Mouse (Mus musculus) brain, adult 2 months (tissue): ENCODE measurements around the gene Rnf38.
A peak's percentile ranks its signal among the peaks of the same experiment; 100 is the strongest.

Source experiments
- DNase-seq: peaks from one replicate; pipeline ENCODE4 v3.0.0; 2011; ENCODE audit warnings: low read depth, low spot score

The Rnf38 gene

GRCm38 (mm10) chr4:44119410-44120201, 114.0 kb downstream of the Rnf38 start:
- DNase-seq: peak; percentile 65

GRCm38 (mm10) chr4:44115046-44115445, 118.5 kb downstream of the Rnf38 start:
- DNase-seq: no peak

- peak; percentile 36 for DNase-seq
These were observed 120.0 kb downstream of the Rnf38 start for GRCm38 (mm10) chr4:44113393-44114138.

GRCm38 (mm10) chr4:44112741-44113140, 120.8 kb downstream of the Rnf38 start:
- no peak for DNase-seq

GRCm38 (mm10) chr4:44110771-44111170, 122.8 kb downstream of the Rnf38 start:
- no peak for DNase-seq

GRCm38 (mm10) chr4:44108297-44108696, 125.3 kb downstream of the Rnf38 start:
- no peak for DNase-seq

- no peak for DNase-seq
These were observed 126.2 kb downstream of the Rnf38 start for GRCm38 (mm10) chr4:44107339-44107738.

GRCm38 (mm10) chr4:44106297-44106821, 127.2 kb downstream of the Rnf38 start:
- DNase-seq: peak; percentile 36

- DNase-seq: no peak
These were observed 129.2 kb downstream of the Rnf38 start for GRCm38 (mm10) chr4:44104195-44104917.

GRCm38 (mm10) chr4:44103620-44104019, 130.0 kb downstream of the Rnf38 start:
- no peak for DNase-seq

- no peak for DNase-seq
These were observed 135.8 kb downstream of the Rnf38 start for GRCm38 (mm10) chr4:44097576-44098335.

GRCm38 (mm10) chr4:44094475-44094874, 139.1 kb downstream of the Rnf38 start:
- DNase-seq: no peak

GRCm38 (mm10) chr4:44092359-44092758, 141.2 kb downstream of the Rnf38 start:
- DNase-seq: no peak

GRCm38 (mm10) chr4:44085566-44085965, 148.0 kb downstream of the Rnf38 start:
- DNase-seq: no peak

GRCm38 (mm10) chr4:44084602-44085325, 148.8 kb downstream of the Rnf38 start:
- DNase-seq: no peak

GRCm38 (mm10) chr4:44083945-44084344, 149.6 kb downstream of the Rnf38 start, which contains the start of gene Gne:
TSS of gene Gne (minus strand) at chr4:44084177.
- no peak for DNase-seq

GRCm38 (mm10) chr4:44078358-44078933, 155.1 kb downstream of the Rnf38 start:
- no peak for DNase-seq
